Mouse (Mus musculus): ENCODE results near the gene Olfr582.

The Olfr582 gene

GRCm38 (mm10) chr7:103037724-103038123 lies at the start of gene Olfr582:
Olfr582 (plus strand) TSS chr7:103038024.
- DNase-seq, result no peak

DNA sequence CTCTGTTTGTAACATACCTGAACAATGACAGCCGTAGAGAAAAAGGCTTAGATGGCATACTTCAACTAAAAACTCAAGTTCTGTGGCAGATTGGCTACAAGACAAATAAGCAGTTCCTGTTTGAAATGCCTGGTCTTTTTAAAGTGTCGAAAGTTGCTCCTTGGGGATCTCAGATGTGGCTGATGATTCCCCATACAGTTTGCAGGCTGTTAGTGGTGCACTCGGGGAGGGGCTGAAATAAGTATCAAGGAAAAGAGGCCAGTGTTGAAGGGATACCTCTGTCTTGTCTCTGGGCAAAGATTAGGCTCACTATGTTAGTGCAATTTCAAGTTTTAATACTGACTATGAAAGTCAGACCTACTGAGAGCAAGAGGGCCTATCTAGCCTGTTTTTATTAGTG lies 48.6 kb upstream of the Olfr582 start, which contains the start of gene Olfr578:
Gene Olfr578, minus strand, starts transcription at position 101 of the 400 bp plus-strand sequence.
- no peak for DNase-seq

DNA sequence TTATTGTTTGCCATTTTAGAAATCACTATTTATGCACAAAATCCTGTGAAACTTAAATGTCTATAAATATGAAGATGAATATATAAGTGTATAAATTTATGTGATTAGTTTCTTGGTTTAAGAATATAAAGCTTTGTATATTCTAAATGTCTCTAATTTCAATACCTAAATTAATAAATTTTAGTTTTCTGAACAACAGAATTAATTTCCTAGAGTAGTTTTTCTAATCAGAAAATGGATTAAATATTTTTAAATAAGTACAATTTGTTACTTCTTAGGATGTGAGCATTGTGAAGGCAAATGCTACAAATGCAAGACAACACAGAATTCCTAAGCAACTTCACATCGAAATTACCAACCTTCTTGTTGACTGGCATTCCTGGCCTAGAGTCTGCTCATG lies 13.2 kb downstream of the Olfr582 start, which contains the start of gene Olfr583:
Gene Olfr583, plus strand, starts transcription at position 301 of the 400 bp plus-strand sequence.
- no peak for DNase-seq

DNA sequence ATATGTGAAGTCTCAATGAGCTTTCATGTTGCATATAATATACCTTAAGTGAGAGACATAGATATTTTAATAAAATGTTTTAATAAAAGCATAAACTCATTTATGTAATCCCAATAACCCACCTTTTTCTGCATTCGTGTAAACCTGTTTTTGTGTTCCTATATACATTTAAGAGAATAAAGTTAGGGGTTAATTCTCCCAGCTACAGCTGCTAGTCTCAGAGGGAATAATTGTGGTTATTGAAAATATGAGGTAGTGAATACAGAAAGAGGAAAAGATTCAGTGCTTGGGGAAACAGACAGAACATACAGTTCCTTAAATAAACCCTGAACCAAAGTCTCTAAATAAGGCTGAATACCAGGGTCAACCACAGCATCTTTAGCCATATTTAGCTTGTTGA lies 43.8 kb downstream of the Olfr582 start, which contains the start of gene Olfr584:
Gene Olfr584, plus strand, starts transcription at position 301 of the 400 bp plus-strand sequence.
- DNase-seq, result no peak
